Mouse (Mus musculus) lung, postnatal 0 days (tissue): ENCODE data around the gene Brd9. TPM values are rescaled to one million over a fixed set of nuclear protein-coding genes. Genes with fewer than 3 reads are reported as not detected.
"Not testable (repeated sequence)": the region's sequence is repeated elsewhere in the genome, so short reads cannot be mapped to it uniquely, and the experiment has no call there.

Source experiments
- ATAC-seq: fragments of 200-750 bp; cut with Nextera tagmentation; 2 replicates; pipeline ENCODE4 v1.8.0; 2017; ENCODE audit warnings: moderate library complexity
- DNase-seq: peaks from one replicate; pipeline ENCODE4 v3.0.0-alpha.2; 2016; ENCODE audit warnings: low spot score
- H3K27ac ChIP-seq: fragments of 300-500 bp; sonication (generic); 2 replicates; pipeline ENCODE4 v1.5.1; 2014; ENCODE audit warnings: antibody characterized with exemption, mild to moderate bottlenecking, low read length, mixed read lengths
- H3K27me3 ChIP-seq: fragments of 300-500 bp; sonication (generic); replicated peaks from 2 replicates; pipeline ENCODE4 v1.6.1; 2014; ENCODE audit warnings: low read length, mixed read lengths; ENCODE audit not compliant: insufficient read depth
- H3K36me3 ChIP-seq: fragments of 300-500 bp; sonication (generic); 2 replicates; pipeline ENCODE4 v1.6.1; 2014; ENCODE audit warnings: low read length, mixed read lengths; ENCODE audit not compliant: insufficient read depth
- H3K4me1 ChIP-seq: fragments of 300-500 bp; sonication (generic); 2 replicates; pipeline ENCODE4 v1.6.1; 2014; ENCODE audit warnings: antibody characterized with exemption, low read depth, low read length, mixed read lengths; ENCODE audit not compliant: insufficient read depth
- H3K4me2 ChIP-seq: fragments of 300-500 bp; sonication (generic); replicated peaks from 2 replicates; pipeline ENCODE4 v1.6.1; 2014; ENCODE audit warnings: low read depth, mild to moderate bottlenecking, low read length, moderate library complexity, mixed read lengths
- H3K4me3 ChIP-seq: fragments of 300-500 bp; sonication (generic); 2 replicates; pipeline ENCODE4 v1.5.1; 2014; ENCODE audit warnings: low read depth, low read length
- H3K9ac ChIP-seq: fragments of 300-500 bp; sonication (generic); replicated peaks from 2 replicates; pipeline ENCODE4 v1.6.1; 2014; ENCODE audit warnings: low read depth, mild to moderate bottlenecking
- H3K9me3 ChIP-seq: fragments of 300-500 bp; sonication (generic); 2 replicates; pipeline ENCODE4 v1.6.1; 2016; ENCODE audit warnings: low read length, mixed read lengths
- CTCF ChIP-seq: IDR thresholded peaks from 2 replicates; pipeline ENCODE4 v1.5.1; 2016; ENCODE audit warnings: antibody characterized with exemption, mild to moderate bottlenecking
- EP300 ChIP-seq: IDR thresholded peaks from 2 replicates; pipeline ENCODE4 v1.6.1; 2016; ENCODE audit warnings: antibody characterized with exemption, mild to moderate bottlenecking, control low read depth
- WGBS: fragments of 180-500 bp; shearing (Covaris S2); extraction: QIAGEN DNeasy Blood & Tissue Kit; methylation state at CpG from one replicate; pipeline ENCODE4 v1.1.7; 2014; 5-methylcytosine and 5-hydroxymethylcytosine counted together
- microRNA-seq: library from miRNA; unstranded; fragments of <30 nt; microRNA quantifications from one replicate; pipeline ENCODE4, GENCODE M21; 2016
- polyA plus RNA-seq: library from polyadenylated mRNA; unstranded; fragments of >200 nt; fragmentation: Nextera tagmentation; extraction: Ambion mirVana; gene quantifications from 2 replicates; pipeline ENCODE4 v1.2.1, GENCODE M21; 2015

Gene Brd9
- polyA plus RNA-seq, 1 experiment from 2014 or later, result 33.8 TPM

GRCm38 (mm10) chr13:74000961-74001360, 63.4 kb downstream of the Brd9 start:
- Histone ChIP-seq H3K4me3 (no peak overlapping the region), H3K4me2 (no peak overlapping the region), H3K9me3 (no peaks in the 10 kb centered on the region), H3K27ac (no peak overlapping the region), H3K36me3 (no peaks in the 10 kb centered on the region), H3K9ac (no peak overlapping the region), H3K4me1 (no peaks in the 10 kb centered on the region), H3K27me3 (no peaks in the 10 kb centered on the region)
- ATAC-seq, result no peak
- 77% methylated on average over 6 of the region's 6 CpGs for WGBS
- DNase-seq, result no peak
- no peak for TF ChIP-seq CTCF
- TF ChIP-seq EP300, result no peak

GRCm38 (mm10) chr13:74001492-74001891, 63.9 kb downstream of the Brd9 start:
- Histone ChIP-seq H3K36me3 (no peaks in the 10 kb centered on the region), H3K27ac (no peak overlapping the region), H3K27me3 (no peaks in the 10 kb centered on the region), H3K9ac (no peak overlapping the region), H3K9me3 (no peaks in the 10 kb centered on the region), H3K4me3 (no peak overlapping the region), H3K4me2 (no peak overlapping the region), H3K4me1 (no peaks in the 10 kb centered on the region)
- TF ChIP-seq CTCF (no peak), EP300 (no peak)
- DNase-seq (no peak), ATAC-seq (no peak)
- WGBS, result 46% methylated on average over 4 of the region's 4 CpGs

GRCm38 (mm10) chr13:74006881-74007280, 69.3 kb downstream of the Brd9 start:
- H3K27ac ChIP-seq, DNase-seq, H3K4me2 ChIP-seq, H3K4me3 ChIP-seq, H3K36me3 ChIP-seq, H3K4me1 ChIP-seq, H3K9ac ChIP-seq, ATAC-seq, H3K9me3 ChIP-seq: not testable (repeated sequence)
- WGBS, result 89% methylated on average over 4 of the region's 4 CpGs
- peaks cover 21% of the 10 kb centered on the region; the same call in 1 of the 2 replicates for H3K27me3 ChIP-seq

GRCm38 (mm10) chr13:74008216-74008615, 70.6 kb downstream of the Brd9 start:
- H3K36me3 ChIP-seq, H3K27ac ChIP-seq, ATAC-seq, H3K4me1 ChIP-seq, H3K9ac ChIP-seq, H3K4me3 ChIP-seq, DNase-seq, H3K9me3 ChIP-seq, H3K4me2 ChIP-seq: not testable (repeated sequence)
- peaks cover 21% of the 10 kb centered on the region; the same call in 1 of the 2 replicates for H3K27me3 ChIP-seq
- WGBS, result 79% methylated on average over 2 of the region's 2 CpGs

- TF ChIP-seq EP300 (no peak), CTCF (peak; percentile 17; the same call in 1 of the 2 replicates)
- peak within 1 kb of the TSS; percentile 96 for H3K4me2 ChIP-seq
- H3K4me1 ChIP-seq, result peaks cover 10% of the 10 kb centered on the region; the same call in 1 of the 2 replicates
- DNase-seq, result peak; percentile 95
- no peak within 1 kb of the TSS for H3K27ac ChIP-seq
- WGBS, result under 1% methylated on average over 49 of the region's 56 CpGs
- ATAC-seq, result peak; percentile 99
- peak within 1 kb of the TSS; percentile 58 for H3K4me3 ChIP-seq
- H3K27me3 ChIP-seq, result peaks cover 21% of the 10 kb centered on the region; the same call in 1 of the 2 replicates
- H3K9me3 ChIP-seq, result no peaks in the 10 kb centered on the region
- H3K9ac ChIP-seq, result peak within 1 kb of the TSS; percentile 29; the same call in 1 of the 2 replicates
- no peaks in the 10 kb centered on the region for H3K36me3 ChIP-seq
Observed at GRCm38 (mm10) chr13:74008948-74009718, 71.5 kb downstream of the Brd9 start, which contains the start of gene Tppp. Tppp (plus strand) TSS chr13:74009407.

- DNase-seq (peak; percentile 57), ATAC-seq (peak; percentile 4; the same call in 1 of the 2 replicates)
- no peak overlapping the region for H3K27ac ChIP-seq
- no peaks in the 10 kb centered on the region for H3K36me3 ChIP-seq
- TF ChIP-seq CTCF (no peak), EP300 (no peak)
- peak overlapping the region; percentile 58 for H3K4me3 ChIP-seq
- peak overlapping the region; percentile 29; the same call in 1 of the 2 replicates for H3K9ac ChIP-seq
- WGBS, result under 1% methylated on average over 52 of the region's 55 CpGs
- peak overlapping the region; percentile 96 for H3K4me2 ChIP-seq
- H3K27me3 ChIP-seq, result peaks cover 21% of the 10 kb centered on the region; the same call in 1 of the 2 replicates
- peaks cover 10% of the 10 kb centered on the region; the same call in 1 of the 2 replicates for H3K4me1 ChIP-seq
- H3K9me3 ChIP-seq, result no peaks in the 10 kb centered on the region
Observed at GRCm38 (mm10) chr13:74009791-74010614, 72.4 kb downstream of the Brd9 start.

Small RNAs within 50 kb of the gene (microRNA-seq; reads per million reads assigned to microRNA genes)
- not detected for gene Gm25197

Other genes starting within 250 kb of the Brd9 start
- not detected in 2 replicates for gene Slc6a19, start 232.9 kb upstream of the Brd9 start, polyA plus RNA-seq
- gene Slc12a7, start 204.7 kb upstream of the Brd9 start, polyA plus RNA-seq, result 10.4 and 10.5 TPM in 2 replicates
- gene Nkd2, start 90.2 kb upstream of the Brd9 start, polyA plus RNA-seq, result 3.1 and 3.2 TPM in 2 replicates
- 2.4 and 4.1 TPM in 2 replicates for gene Trip13, start within 50 bp of the Brd9 start, polyA plus RNA-seq
- not detected in 2 replicates for gene Zdhhc11, start 26.0 kb downstream of the Brd9 start, polyA plus RNA-seq
- gene Tppp, start 71.6 kb downstream of the Brd9 start, polyA plus RNA-seq, result 3.9 and 5.1 TPM in 2 replicates
- gene Cep72, start 124.5 kb downstream of the Brd9 start, polyA plus RNA-seq, result 3.9 and 4.4 TPM in 2 replicates
- not detected in 2 replicates for gene Slc9a3, start 183.6 kb downstream of the Brd9 start, polyA plus RNA-seq